Mouse (Mus musculus): ENCODE results near the gene C1qtnf2. TPM values are rescaled to one million over a fixed set of nuclear protein-coding genes. Genes with fewer than 3 reads are reported as not detected.
A peak's percentile ranks its signal among the peaks of the same experiment; 100 is the strongest.

C1qtnf2 gene
- polyA plus RNA-seq, 1 experiment from 2014 or later: 19.8 TPM

GRCm38 (mm10) chr11:43495532-43495931, 21.5 kb downstream of the C1qtnf2 start:
- DNase-seq (ENCODE audit: low spot score) (peak; percentile 66), ATAC-seq (ENCODE audit: low FRiP score, low TSS enrichment) (peak; percentile 47; the same call in 1 of the 2 replicates)
- WGBS: 17% methylated on average over 3 of the region's 3 CpGs
- Histone ChIP-seq H3K4me3 (ENCODE audit: low read depth, low read length) (no peak overlapping the region), H3K27ac (replicated peaks) (no peak overlapping the region), H3K9ac (ENCODE audit: low read length) (no peak overlapping the region), H3K4me1 (replicated peaks; ENCODE audit: control insufficient read depth, insufficient read depth) (no peaks in the 10 kb centered on the region), H3K27me3 (ENCODE audit: control insufficient read depth, insufficient read depth, low read length) (no peaks in the 10 kb centered on the region), H3K36me3 (ENCODE audit: control insufficient read depth, insufficient read depth, low read length) (no peaks in the 10 kb centered on the region), H3K9me3 (ENCODE audit: control insufficient read depth, low read length) (no peaks in the 10 kb centered on the region), H3K4me2 (replicated peaks; ENCODE audit: low read depth) (no peak overlapping the region)
- no peak for TF ChIP-seq EP300 (optimal IDR thresholded peaks at IDR 0.05)
- TF ChIP-seq CTCF (IDR thresholded peaks at IDR 0.05; ENCODE audit: low read depth): no peak

DNA sequence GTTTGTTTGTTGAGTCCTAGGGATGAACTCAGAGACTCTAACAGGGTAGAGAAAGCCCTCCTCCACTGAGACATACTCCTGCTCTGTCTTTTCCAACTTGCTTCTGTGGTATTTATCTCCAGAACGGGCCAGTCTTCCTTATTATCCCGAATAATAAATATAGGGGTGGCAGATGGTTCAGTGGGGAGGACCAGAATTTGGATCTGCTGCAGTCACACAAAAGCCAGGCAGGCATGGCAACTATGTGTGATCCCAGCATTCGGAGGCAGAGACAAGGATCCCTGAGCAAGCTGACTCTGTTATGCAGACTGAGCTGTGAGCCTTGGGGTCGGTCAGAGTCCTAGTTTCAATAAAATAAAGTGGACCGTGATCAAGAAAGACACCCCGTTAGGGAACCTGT, 27.2 kb downstream of the C1qtnf2 start:
- Histone ChIP-seq H3K9me3 (ENCODE audit: control insufficient read depth, low read length) (no peaks in the 10 kb centered on the region), H3K27me3 (ENCODE audit: control insufficient read depth, insufficient read depth, low read length) (no peaks in the 10 kb centered on the region), H3K9ac (ENCODE audit: low read length) (no peak overlapping the region), H3K4me1 (replicated peaks; ENCODE audit: control insufficient read depth, insufficient read depth) (no peaks in the 10 kb centered on the region), H3K4me2 (replicated peaks; ENCODE audit: low read depth) (no peak overlapping the region), H3K27ac (replicated peaks) (no peak overlapping the region), H3K36me3 (ENCODE audit: control insufficient read depth, insufficient read depth, low read length) (no peaks in the 10 kb centered on the region), H3K4me3 (ENCODE audit: low read depth, low read length) (no peak overlapping the region)
- DNase-seq (ENCODE audit: low spot score): no peak
- ATAC-seq (ENCODE audit: low FRiP score, low TSS enrichment): no peak
- 82% methylated on average over 6 of the region's 6 CpGs for WGBS
- TF ChIP-seq CTCF (IDR thresholded peaks at IDR 0.05; ENCODE audit: low read depth) (no peak), EP300 (optimal IDR thresholded peaks at IDR 0.05) (no peak)

DNA sequence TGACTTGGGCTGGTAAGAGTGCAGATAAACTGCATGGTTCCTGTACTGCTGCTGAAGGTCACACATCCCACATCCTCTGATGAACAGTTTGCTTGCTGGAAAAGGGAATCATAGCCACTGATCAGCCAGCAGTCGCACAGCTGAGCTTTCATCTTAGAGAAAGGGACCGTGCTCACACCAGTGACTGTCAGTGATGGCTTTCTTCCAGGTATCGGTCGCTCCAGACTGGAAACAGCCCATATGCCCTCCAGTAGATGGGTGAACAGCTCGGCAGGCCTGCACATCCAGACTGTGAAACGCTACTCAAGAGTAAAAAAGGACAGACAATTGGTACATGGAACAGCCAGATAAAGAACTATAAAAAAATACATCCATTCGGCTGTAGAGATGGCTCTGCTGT, 31.1 kb downstream of the C1qtnf2 start:
- no peak for DNase-seq (ENCODE audit: low spot score)
- no peaks in the 10 kb centered on the region for H3K4me1 ChIP-seq (replicated peaks; ENCODE audit: control insufficient read depth, insufficient read depth)
- H3K27me3 ChIP-seq (ENCODE audit: control insufficient read depth, insufficient read depth, low read length): no peaks in the 10 kb centered on the region
- H3K9me3 ChIP-seq (ENCODE audit: control insufficient read depth, low read length): no peaks in the 10 kb centered on the region
- no peak overlapping the region for H3K9ac ChIP-seq (ENCODE audit: low read length)
- no peak overlapping the region for H3K4me2 ChIP-seq (replicated peaks; ENCODE audit: low read depth)
- no peaks in the 10 kb centered on the region for H3K36me3 ChIP-seq (ENCODE audit: control insufficient read depth, insufficient read depth, low read length)
- H3K27ac ChIP-seq (replicated peaks): no peak overlapping the region
- no peak overlapping the region for H3K4me3 ChIP-seq (ENCODE audit: low read depth, low read length)
- no peak for ATAC-seq (ENCODE audit: low FRiP score, low TSS enrichment)
- TF ChIP-seq CTCF (IDR thresholded peaks at IDR 0.05; ENCODE audit: low read depth) (no peak), EP300 (optimal IDR thresholded peaks at IDR 0.05) (no peak)
- 89% methylated on average over 7 of the region's 7 CpGs for WGBS

DNA sequence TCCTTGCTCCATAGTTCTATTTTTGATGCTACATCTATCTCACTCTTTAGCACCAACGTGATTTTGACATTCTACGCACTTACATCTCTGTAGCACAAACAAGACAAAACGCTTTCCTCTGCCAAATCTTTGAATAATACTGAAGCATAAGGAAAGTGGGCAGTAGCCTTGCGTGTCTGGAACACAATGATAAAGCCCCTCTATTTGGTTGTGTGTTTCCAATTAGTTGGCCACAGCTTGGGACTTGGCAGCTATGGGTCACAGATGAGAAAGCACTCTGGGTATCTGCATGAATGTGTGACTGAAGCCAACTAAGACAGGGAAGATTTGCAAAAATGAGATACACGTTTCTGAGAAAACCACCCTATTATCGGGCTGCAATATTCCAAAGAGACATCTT, 33.9 kb downstream of the C1qtnf2 start:
- Histone ChIP-seq H3K36me3 (ENCODE audit: control insufficient read depth, insufficient read depth, low read length) (no peaks in the 10 kb centered on the region), H3K4me3 (ENCODE audit: low read depth, low read length) (no peak overlapping the region), H3K27me3 (ENCODE audit: control insufficient read depth, insufficient read depth, low read length) (no peaks in the 10 kb centered on the region), H3K9me3 (ENCODE audit: control insufficient read depth, low read length) (no peaks in the 10 kb centered on the region), H3K4me2 (replicated peaks; ENCODE audit: low read depth) (no peak overlapping the region), H3K4me1 (replicated peaks; ENCODE audit: control insufficient read depth, insufficient read depth) (no peaks in the 10 kb centered on the region), H3K9ac (ENCODE audit: low read length) (no peak overlapping the region), H3K27ac (replicated peaks) (no peak overlapping the region)
- TF ChIP-seq EP300 (optimal IDR thresholded peaks at IDR 0.05) (no peak), CTCF (IDR thresholded peaks at IDR 0.05; ENCODE audit: low read depth) (no peak)
- DNase-seq (ENCODE audit: low spot score) (no peak), ATAC-seq (ENCODE audit: low FRiP score, low TSS enrichment) (no peak)
- WGBS: 86% methylated on average over 6 of the region's 6 CpGs

GRCm38 (mm10) chr11:43509878-43510277, 35.8 kb downstream of the C1qtnf2 start:
- Histone ChIP-seq H3K9me3 (ENCODE audit: control insufficient read depth, low read length) (no peaks in the 10 kb centered on the region), H3K27me3 (ENCODE audit: control insufficient read depth, insufficient read depth, low read length) (no peaks in the 10 kb centered on the region), H3K9ac (ENCODE audit: low read length) (no peak overlapping the region), H3K4me2 (replicated peaks; ENCODE audit: low read depth) (no peak overlapping the region), H3K4me1 (replicated peaks; ENCODE audit: control insufficient read depth, insufficient read depth) (no peaks in the 10 kb centered on the region), H3K4me3 (ENCODE audit: low read depth, low read length) (no peak overlapping the region), H3K27ac (replicated peaks) (no peak overlapping the region), H3K36me3 (ENCODE audit: control insufficient read depth, insufficient read depth, low read length) (no peaks in the 10 kb centered on the region)
- no peak for ATAC-seq (ENCODE audit: low FRiP score, low TSS enrichment)
- 90% methylated on average over 5 of the region's 5 CpGs for WGBS
- no peak for TF ChIP-seq CTCF (IDR thresholded peaks at IDR 0.05; ENCODE audit: low read depth)
- no peak for TF ChIP-seq EP300 (optimal IDR thresholded peaks at IDR 0.05)
- no peak for DNase-seq (ENCODE audit: low spot score)

DNA sequence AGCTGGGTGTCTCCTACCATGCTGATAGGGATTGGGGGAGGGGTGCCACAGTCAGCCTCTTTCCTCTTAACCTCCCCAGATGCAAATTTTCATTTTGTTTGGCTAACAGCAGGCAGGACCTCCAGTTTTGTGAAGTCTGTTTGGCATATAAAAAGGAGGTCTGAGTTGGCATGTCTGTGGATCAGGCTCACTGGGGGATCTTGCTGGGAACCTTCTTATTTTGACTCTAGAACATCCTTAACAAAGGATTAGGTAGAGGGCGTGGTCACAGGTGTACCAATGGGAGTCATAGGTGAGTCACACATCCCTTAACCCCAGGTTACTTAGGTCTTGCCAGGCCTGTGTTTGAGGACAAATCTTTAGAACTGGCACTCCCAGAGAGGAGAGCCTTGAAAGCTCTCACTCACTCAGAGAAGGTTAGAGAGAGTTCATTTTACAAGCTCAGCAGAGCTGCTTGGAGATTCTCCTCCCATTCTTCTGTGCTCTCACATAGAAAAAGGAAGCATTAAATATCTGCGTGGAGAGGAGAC, 38.6 kb downstream of the C1qtnf2 start:
- no peaks in the 10 kb centered on the region for H3K9me3 ChIP-seq (ENCODE audit: control insufficient read depth, low read length)
- no peaks in the 10 kb centered on the region for H3K4me1 ChIP-seq (replicated peaks; ENCODE audit: control insufficient read depth, insufficient read depth)
- H3K27me3 ChIP-seq (ENCODE audit: control insufficient read depth, insufficient read depth, low read length): no peaks in the 10 kb centered on the region
- DNase-seq (ENCODE audit: low spot score) (no peak), ATAC-seq (ENCODE audit: low FRiP score, low TSS enrichment) (0 out of 2 replicates have a peak, but pooled peaks have one; percentile 60)
- no peak for TF ChIP-seq CTCF (IDR thresholded peaks at IDR 0.05; ENCODE audit: low read depth)
- TF ChIP-seq EP300 (optimal IDR thresholded peaks at IDR 0.05): no peak
- WGBS: 45% methylated on average over 2 of the region's 2 CpGs
- H3K9ac ChIP-seq (ENCODE audit: low read length): no peak overlapping the region
- H3K4me2 ChIP-seq (replicated peaks; ENCODE audit: low read depth): no peak overlapping the region
- H3K27ac ChIP-seq (replicated peaks): no peak overlapping the region
- no peaks in the 10 kb centered on the region for H3K36me3 ChIP-seq (ENCODE audit: control insufficient read depth, insufficient read depth, low read length)
- no peak overlapping the region for H3K4me3 ChIP-seq (ENCODE audit: low read depth, low read length)

All from stomach, postnatal 0 days (tissue).